Mouse (Mus musculus) embryonic facial prominence, embryonic 15.5 days (tissue): ENCODE measurements around the gene Cpped1. TPM values are rescaled to one million over a fixed set of nuclear protein-coding genes. Genes with fewer than 3 reads are reported as not detected.

Experiments used
- ATAC-seq: fragments of 200-750 bp; cut with Nextera tagmentation; 2 replicates; pipeline ENCODE4 v1.8.0; 2017; ENCODE audit warnings: low read depth, moderate TSS enrichment; ENCODE audit not compliant: insufficient number of reproducible peaks, low FRiP score, low TSS enrichment
- H3K27ac ChIP-seq: fragments of 300-500 bp; sonication (generic); replicated peaks from 2 replicates; pipeline ENCODE4 v1.5.1; 2015; ENCODE audit warnings: mild to moderate bottlenecking, inconsistent platforms
- H3K27me3 ChIP-seq: fragments of 300-500 bp; sonication (generic); 2 replicates; pipeline ENCODE4 v1.6.1; 2015; ENCODE audit warnings: inconsistent platforms
- H3K36me3 ChIP-seq: fragments of 300-500 bp; sonication (generic); 2 replicates; pipeline ENCODE4 v1.6.1; 2015; ENCODE audit warnings: mild to moderate bottlenecking, inconsistent platforms
- H3K4me1 ChIP-seq: fragments of 300-500 bp; sonication (generic); 2 replicates; pipeline ENCODE4 v1.6.1; 2015; ENCODE audit warnings: inconsistent platforms
- H3K4me2 ChIP-seq: fragments of 300-500 bp; sonication (generic); replicated peaks from 2 replicates; pipeline ENCODE4 v1.6.1; 2015; ENCODE audit warnings: mild to moderate bottlenecking, inconsistent platforms
- H3K4me3 ChIP-seq: fragments of 300-500 bp; sonication (generic); replicated peaks from 2 replicates; pipeline ENCODE4 v1.5.1; 2015; ENCODE audit warnings: mild to moderate bottlenecking, inconsistent platforms
- H3K9ac ChIP-seq: fragments of 300-500 bp; sonication (generic); 2 replicates; pipeline ENCODE4 v1.6.1; 2015; ENCODE audit warnings: inconsistent platforms
- H3K9me3 ChIP-seq: fragments of 300-500 bp; sonication (generic); replicated peaks from 2 replicates; pipeline ENCODE4 v1.6.1; 2016; ENCODE audit warnings: inconsistent platforms
- WGBS: fragments of 180-500 bp; shearing (Covaris S2); methylation state at CpG from one replicate; pipeline ENCODE4 v1.1.7; 2015; 5-methylcytosine and 5-hydroxymethylcytosine counted together
- polyA plus RNA-seq: library from polyadenylated mRNA; unstranded; fragments of >200 nt; fragmentation: Nextera tagmentation; extraction: Ambion mirVana; gene quantifications from 2 replicates; pipeline ENCODE4 v1.2.1, GENCODE M21; 2015

Gene Cpped1
- polyA plus RNA-seq, 1 experiment from 2014 or later = 26.3 TPM

DNA sequence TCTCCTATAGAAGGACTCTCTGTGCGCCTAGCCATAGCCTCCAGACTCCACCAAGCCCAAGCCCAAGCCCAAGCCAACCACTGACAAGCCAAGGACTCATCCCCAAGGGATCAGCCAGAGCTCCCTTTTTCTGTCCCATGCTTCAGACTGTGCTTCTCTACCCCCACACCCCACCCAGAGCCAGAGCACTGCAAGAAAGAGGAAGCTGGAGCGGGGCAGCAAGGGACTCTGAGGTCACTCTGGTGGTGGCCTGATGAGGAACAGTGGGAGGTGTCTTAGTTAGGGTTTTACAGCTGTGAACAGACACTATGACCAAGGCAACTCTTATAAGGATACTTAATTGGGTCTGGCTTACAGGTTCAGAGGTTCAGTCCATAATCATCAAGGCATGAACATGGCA is 65.8 kb downstream of the Cpped1 start:
- 93% methylated on average over 2 of the region's 2 CpGs for WGBS
- no peak overlapping the region for H3K4me3 ChIP-seq
- no peak for ATAC-seq
- H3K9me3 ChIP-seq = no peaks in the 10 kb centered on the region
- H3K4me2 ChIP-seq = no peak overlapping the region
- no peaks in the 10 kb centered on the region for H3K4me1 ChIP-seq
- no peaks in the 10 kb centered on the region for H3K27me3 ChIP-seq
- no peak overlapping the region for H3K9ac ChIP-seq
- no peak overlapping the region for H3K27ac ChIP-seq
- H3K36me3 ChIP-seq = no peaks in the 10 kb centered on the region

DNA sequence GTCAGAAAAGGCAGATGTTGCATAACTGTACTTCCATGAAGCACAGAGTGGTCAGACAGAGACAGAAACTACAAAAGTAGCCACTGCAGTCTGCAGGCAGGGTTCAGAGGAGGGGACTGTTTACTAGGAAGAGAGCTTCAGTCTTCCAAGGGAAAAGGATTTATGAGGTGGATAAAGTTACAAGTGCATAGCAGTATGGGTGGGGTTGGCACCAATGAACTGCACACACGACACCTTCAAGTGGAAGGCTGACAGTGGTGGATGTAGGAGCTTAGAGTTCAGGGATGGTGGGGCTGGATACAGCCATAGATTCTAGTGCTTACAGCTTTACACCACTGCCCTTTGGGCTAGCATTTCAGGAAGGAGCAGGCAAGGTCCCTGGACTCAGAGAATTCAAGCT is 75.8 kb downstream of the Cpped1 start:
- no peak for ATAC-seq
- H3K27ac ChIP-seq = no peak overlapping the region
- no peak overlapping the region for H3K4me3 ChIP-seq
- no peaks in the 10 kb centered on the region for H3K4me1 ChIP-seq
- 62% methylated on average over 1 of the region's 1 CpGs for WGBS
- H3K4me2 ChIP-seq = no peak overlapping the region
- no peaks in the 10 kb centered on the region for H3K36me3 ChIP-seq
- H3K27me3 ChIP-seq = no peaks in the 10 kb centered on the region
- H3K9me3 ChIP-seq = no peaks in the 10 kb centered on the region
- H3K9ac ChIP-seq = no peak overlapping the region

DNA sequence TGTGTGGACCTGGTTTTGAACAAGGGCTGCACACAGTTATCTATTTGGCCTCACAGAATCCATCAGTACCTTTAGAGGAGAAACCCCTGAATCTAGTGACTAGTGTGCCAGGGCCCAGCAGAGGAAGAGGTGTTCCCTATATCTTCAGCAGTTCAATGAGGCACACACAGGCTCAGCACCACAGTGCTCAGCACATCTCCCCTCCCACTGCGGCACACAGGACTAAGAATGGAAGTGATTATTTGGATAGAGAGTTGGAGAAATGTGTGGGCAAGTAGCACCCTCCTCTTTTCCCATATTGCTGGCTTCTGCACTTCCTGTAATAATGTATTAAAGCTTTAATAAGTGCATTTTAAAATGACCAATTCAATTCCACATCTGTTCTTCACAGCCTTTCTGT is 80.4 kb downstream of the Cpped1 start:
- Histone ChIP-seq H3K4me2 (no peak overlapping the region), H3K9me3 (no peaks in the 10 kb centered on the region), H3K4me1 (0 out of 2 replicates have a peak, but pooled peaks cover 3% of the 10 kb centered on the region), H3K4me3 (no peak overlapping the region), H3K27me3 (no peaks in the 10 kb centered on the region), H3K27ac (no peak overlapping the region), H3K9ac (no peak overlapping the region), H3K36me3 (peaks cover 5% of the 10 kb centered on the region; the same call in 1 of the 2 replicates)
- WGBS = 78% methylated on average over 1 of the region's 1 CpGs
- ATAC-seq = no peak

DNA sequence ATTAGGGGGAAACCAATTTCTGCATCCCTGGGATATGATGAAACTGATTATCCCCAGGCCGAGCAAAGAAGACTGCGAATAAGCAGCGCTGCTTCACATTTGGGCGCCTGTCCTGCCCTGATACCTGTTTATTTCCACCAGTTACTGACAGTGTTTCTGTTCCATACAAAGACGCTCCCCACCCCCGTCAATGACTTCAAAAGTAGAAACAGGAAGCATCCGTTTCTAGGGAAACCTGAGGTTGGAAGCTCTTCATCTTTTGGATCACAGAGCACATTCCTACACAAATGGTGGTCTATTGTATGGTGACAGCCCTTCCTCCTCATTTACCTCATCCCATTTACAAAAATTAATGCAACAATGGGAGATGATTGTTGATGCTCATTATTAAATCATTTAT is 84.4 kb downstream of the Cpped1 start:
- 72% methylated on average over 7 of the region's 7 CpGs for WGBS
- H3K27ac ChIP-seq = no peak overlapping the region
- no peak overlapping the region for H3K4me2 ChIP-seq
- H3K9me3 ChIP-seq = no peaks in the 10 kb centered on the region
- 0 out of 2 replicates have a peak, but pooled peaks cover 3% of the 10 kb centered on the region for H3K4me1 ChIP-seq
- no peak for ATAC-seq
- peaks cover 5% of the 10 kb centered on the region; the same call in 1 of the 2 replicates for H3K36me3 ChIP-seq
- no peaks in the 10 kb centered on the region for H3K27me3 ChIP-seq
- no peak overlapping the region for H3K9ac ChIP-seq
- no peak overlapping the region for H3K4me3 ChIP-seq

DNA sequence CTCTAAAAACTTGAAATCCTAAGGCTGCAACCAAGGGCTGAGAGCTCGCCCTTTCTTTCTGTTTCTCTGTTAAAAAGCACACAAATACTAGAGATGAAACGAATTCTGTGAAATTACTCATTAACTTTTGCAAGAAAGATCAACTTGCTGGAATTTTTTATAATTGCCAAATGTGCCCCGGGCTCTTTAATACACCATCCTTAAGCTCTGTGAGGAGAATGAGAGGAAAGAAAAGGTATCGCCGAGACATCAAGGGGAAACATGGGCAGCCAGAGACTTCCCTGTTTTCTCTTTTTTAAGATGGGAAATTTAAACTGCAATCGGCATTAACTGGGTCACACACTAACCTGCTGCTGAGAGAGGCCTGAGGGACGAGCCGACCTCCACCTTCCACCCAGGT is 84.9 kb downstream of the Cpped1 start:
- WGBS = 63% methylated on average over 8 of the region's 8 CpGs
- no peak overlapping the region for H3K4me3 ChIP-seq
- no peaks in the 10 kb centered on the region for H3K27me3 ChIP-seq
- H3K9ac ChIP-seq = no peak overlapping the region
- H3K4me1 ChIP-seq = 0 out of 2 replicates have a peak, but pooled peaks cover 3% of the 10 kb centered on the region
- no peak overlapping the region for H3K27ac ChIP-seq
- no peaks in the 10 kb centered on the region for H3K9me3 ChIP-seq
- ATAC-seq = no peak
- H3K4me2 ChIP-seq = no peak overlapping the region
- peaks cover 5% of the 10 kb centered on the region; the same call in 1 of the 2 replicates for H3K36me3 ChIP-seq

DNA sequence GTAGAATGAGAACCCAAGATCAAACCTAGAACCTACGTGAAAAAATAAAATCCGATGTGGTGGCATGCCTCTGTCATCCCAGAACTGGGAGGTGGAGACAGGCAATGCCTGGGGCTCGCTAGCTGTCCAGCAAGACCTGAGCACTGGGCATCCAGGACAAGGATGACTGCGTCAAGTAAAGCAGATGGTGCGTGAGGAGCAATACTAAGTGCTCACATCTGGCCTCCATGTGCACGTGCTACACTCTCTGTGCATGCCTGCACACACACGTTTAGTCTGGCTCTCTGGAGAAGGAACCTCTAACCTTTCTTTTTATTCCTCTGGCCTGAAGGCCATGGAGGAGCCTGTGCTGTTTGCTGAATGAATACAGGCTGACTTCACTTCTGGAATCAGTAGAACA is 88.5 kb downstream of the Cpped1 start:
- Histone ChIP-seq H3K9ac (no peak overlapping the region), H3K4me3 (no peak overlapping the region), H3K4me1 (0 out of 2 replicates have a peak, but pooled peaks cover 3% of the 10 kb centered on the region), H3K36me3 (no peaks in the 10 kb centered on the region), H3K27ac (no peak overlapping the region), H3K4me2 (no peak overlapping the region), H3K9me3 (no peaks in the 10 kb centered on the region), H3K27me3 (no peaks in the 10 kb centered on the region)
- ATAC-seq = no peak
- WGBS = 61% methylated on average over 7 of the region's 7 CpGs

DNA sequence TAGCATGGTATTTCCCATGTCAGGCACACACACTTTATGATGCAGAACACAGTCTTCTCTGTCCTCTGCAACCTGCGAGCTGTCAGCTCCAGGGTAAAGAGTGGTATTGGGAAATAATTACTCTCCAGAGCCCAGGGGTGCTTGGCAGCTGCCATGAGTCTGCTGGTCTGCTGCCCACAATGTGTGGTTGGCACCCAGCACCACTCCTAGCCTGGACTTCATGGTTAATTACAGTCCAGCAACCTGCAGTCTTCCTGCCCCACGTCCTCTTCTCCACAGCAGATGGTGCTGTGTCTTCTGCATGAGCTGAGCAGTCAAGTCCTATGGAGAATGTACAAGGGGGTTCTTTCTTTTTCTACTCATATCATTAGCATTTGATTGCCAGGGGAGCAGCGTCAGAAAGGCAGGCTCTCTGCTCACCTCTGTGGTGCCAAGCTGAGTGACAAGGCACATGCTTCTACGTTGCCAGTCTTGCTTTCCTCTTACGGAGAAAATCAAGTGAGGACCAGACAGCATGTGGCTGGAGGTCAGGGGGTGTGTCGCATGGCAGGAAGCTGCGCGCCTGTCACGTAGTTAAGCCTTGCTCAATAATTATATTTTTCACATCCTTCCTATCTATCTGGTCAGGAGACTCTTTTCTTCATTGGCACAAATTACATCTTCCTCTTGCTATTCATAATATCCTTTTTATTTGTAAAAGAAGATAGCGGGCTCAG is 94.2 kb downstream of the Cpped1 start:
- no peaks in the 10 kb centered on the region for H3K4me1 ChIP-seq
- 69% methylated on average over 10 of the region's 10 CpGs for WGBS
- H3K9ac ChIP-seq = no peak overlapping the region
- no peak overlapping the region for H3K27ac ChIP-seq
- H3K27me3 ChIP-seq = no peaks in the 10 kb centered on the region
- H3K36me3 ChIP-seq = no peaks in the 10 kb centered on the region
- no peak for ATAC-seq
- no peaks in the 10 kb centered on the region for H3K9me3 ChIP-seq
- no peak overlapping the region for H3K4me2 ChIP-seq
- no peak overlapping the region for H3K4me3 ChIP-seq

DNA sequence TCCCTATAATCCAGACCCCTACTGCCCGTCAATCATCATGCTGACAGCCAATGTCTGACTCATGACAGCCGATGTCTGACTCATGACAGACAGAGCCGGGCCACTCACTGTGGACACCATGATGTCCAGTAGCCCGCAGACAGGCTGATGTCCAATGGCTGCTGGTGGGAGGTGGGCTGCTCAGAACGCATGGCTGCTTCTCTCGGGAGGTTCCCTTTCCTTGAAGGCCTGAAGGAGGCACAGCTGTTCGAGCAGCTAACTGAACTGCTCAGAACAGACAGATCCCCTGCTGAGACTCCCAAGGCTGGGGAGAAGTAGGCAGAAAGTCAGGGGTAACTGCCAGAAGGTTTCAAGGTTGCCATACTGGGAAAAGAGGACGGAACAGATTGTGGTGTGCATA is 97.1 kb downstream of the Cpped1 start:
- 72% methylated on average over 8 of the region's 8 CpGs for WGBS
- no peak overlapping the region for H3K4me2 ChIP-seq
- no peaks in the 10 kb centered on the region for H3K4me1 ChIP-seq
- no peaks in the 10 kb centered on the region for H3K36me3 ChIP-seq
- no peak for ATAC-seq
- no peaks in the 10 kb centered on the region for H3K27me3 ChIP-seq
- no peak overlapping the region for H3K9ac ChIP-seq
- no peak overlapping the region for H3K27ac ChIP-seq
- no peaks in the 10 kb centered on the region for H3K9me3 ChIP-seq
- no peak overlapping the region for H3K4me3 ChIP-seq

DNA sequence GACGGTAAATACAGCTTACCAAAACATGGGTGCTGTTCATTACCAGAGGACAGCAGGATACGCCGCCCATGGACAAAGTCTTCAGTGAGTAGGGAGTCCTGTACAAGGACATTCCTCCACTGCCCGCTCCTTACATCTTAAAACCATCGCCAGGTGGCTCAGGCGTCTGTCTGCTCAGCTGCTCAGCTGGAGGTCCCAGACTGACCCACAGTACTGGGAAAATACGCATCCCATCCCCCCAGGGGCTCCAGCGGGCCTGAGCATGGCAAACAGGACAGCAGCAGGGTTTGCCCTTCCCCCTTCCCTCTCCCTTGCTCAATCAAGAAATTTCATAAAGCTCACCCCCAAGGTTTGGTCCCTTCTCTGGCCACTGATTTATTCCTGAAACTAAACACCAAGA is 99.6 kb downstream of the Cpped1 start:
- Histone ChIP-seq H3K27ac (no peak overlapping the region), H3K4me2 (no peak overlapping the region), H3K9ac (no peak overlapping the region), H3K36me3 (no peaks in the 10 kb centered on the region), H3K4me3 (no peak overlapping the region), H3K27me3 (no peaks in the 10 kb centered on the region), H3K9me3 (no peaks in the 10 kb centered on the region), H3K4me1 (no peaks in the 10 kb centered on the region)
- ATAC-seq = no peak
- WGBS = 53% methylated on average over 8 of the region's 8 CpGs

DNA sequence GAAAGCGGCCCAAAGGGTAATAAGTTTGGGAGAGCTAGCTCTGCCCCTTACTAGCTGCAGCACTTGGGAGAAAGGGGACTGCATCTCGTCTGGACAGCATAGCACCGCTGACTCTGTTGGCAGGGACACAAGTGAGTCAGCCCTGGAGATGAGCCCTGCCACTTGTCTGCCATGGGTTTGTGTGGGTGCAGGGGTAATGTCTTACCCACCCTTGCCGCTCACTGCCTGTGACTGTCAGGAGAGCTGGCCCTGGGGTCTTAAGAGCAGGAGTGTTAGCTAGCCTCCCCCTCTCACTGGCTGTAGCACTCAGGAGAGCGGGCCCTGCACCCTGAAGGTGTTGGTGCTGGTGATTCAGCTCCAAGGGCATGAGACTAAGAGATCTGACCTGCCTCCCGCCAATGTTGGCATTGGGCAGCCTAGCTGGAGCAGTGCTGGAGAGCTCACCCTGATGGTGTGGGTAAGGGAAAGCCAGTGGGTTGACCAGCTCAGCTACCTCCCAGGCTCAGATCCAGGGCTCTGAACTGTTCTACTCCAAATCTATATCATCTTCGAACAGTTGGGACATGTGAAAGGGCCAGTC is 107.2 kb downstream of the Cpped1 start:
- WGBS = 84% methylated on average over 7 of the region's 7 CpGs
- Histone ChIP-seq H3K9me3 (no peaks in the 10 kb centered on the region), H3K4me2 (no peak overlapping the region), H3K9ac (no peak overlapping the region), H3K4me3 (no peak overlapping the region), H3K27ac (no peak overlapping the region), H3K4me1 (no peaks in the 10 kb centered on the region), H3K27me3 (no peaks in the 10 kb centered on the region), H3K36me3 (no peaks in the 10 kb centered on the region; the same call in 1 of the 2 replicates)
- 0 out of 2 replicates have a peak, but pooled peaks have one; percentile 11 for ATAC-seq

DNA sequence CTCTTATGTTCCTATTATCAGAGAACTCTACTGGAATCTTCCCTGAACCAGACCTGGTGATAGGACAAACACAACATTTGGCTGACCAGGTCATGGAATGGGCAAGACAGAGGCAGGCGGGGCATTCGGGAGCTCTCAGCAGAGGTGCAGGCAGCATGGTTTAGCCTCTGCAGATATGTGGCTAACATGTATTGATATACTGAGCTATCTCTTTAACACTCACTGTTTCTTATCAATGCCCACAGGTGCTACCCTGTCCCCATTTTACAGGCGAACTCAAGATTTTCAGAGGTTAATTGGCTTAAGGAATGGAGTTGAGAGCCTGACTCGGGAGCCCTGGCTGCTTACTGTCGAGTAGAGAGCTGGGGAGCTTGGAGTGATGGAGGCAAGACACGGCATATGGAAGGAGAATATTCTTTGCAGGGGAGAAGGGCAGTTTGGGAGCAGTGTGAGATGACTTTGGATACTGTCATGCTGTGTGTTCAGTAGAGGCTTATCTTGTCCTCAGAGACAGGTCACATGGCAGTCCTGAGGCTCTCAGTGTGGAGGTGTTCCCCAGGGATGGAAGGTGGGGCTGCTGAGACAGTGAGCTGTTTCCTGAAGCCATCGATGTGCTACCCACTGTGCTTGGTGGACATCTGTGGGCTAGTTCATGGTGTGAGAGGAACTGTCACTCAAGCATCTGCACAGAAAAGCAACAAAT is 113.3 kb downstream of the Cpped1 start:
- ATAC-seq = no peak
- WGBS = 69% methylated on average over 7 of the region's 7 CpGs
- no peaks in the 10 kb centered on the region for H3K4me1 ChIP-seq
- H3K4me3 ChIP-seq = no peak overlapping the region
- no peak overlapping the region for H3K4me2 ChIP-seq
- H3K9me3 ChIP-seq = no peaks in the 10 kb centered on the region
- H3K27me3 ChIP-seq = no peaks in the 10 kb centered on the region
- no peak overlapping the region for H3K9ac ChIP-seq
- H3K27ac ChIP-seq = no peak overlapping the region
- H3K36me3 ChIP-seq = no peaks in the 10 kb centered on the region
